Mouse (Mus musculus) c-Kit-positive CD71-positive TER-119-positive erythroid progenitor cells, embryonic 14.5 days (primary cell): ENCODE measurements around the gene Grin2b.

Source experiments
- DNase-seq: peaks from one replicate; pipeline ENCODE4 v3.0.0-alpha.2; 2013; ENCODE audit warnings: low spot score

The Grin2b gene

GRCm38 (mm10) chr6:136173191-136173896 lies at the start of gene Grin2b:
Grin2b (minus strand) TSS chr6:136173511.
- no peak for DNase-seq

- DNase-seq = no peak
These were observed 48.6 kb upstream of the Grin2b start for GRCm38 (mm10) chr6:136221894-136222293.

- DNase-seq = no peak
These were observed 37.1 kb upstream of the Grin2b start for GRCm38 (mm10) chr6:136210442-136210841.

- no peak for DNase-seq
These were observed 26.5 kb upstream of the Grin2b start for GRCm38 (mm10) chr6:136199814-136200213.

GRCm38 (mm10) chr6:136194616-136195015 lies 21.3 kb upstream of the Grin2b start:
- DNase-seq = no peak

GRCm38 (mm10) chr6:136178066-136178465 lies 4.8 kb upstream of the Grin2b start:
- DNase-seq = no peak

GRCm38 (mm10) chr6:136172801-136173190 lies 515 bp downstream of the Grin2b start:
- no peak for DNase-seq

- DNase-seq = no peak
These were observed 1.1 kb downstream of the Grin2b start for GRCm38 (mm10) chr6:136172172-136172651.

GRCm38 (mm10) chr6:136171343-136171742 lies 2.0 kb downstream of the Grin2b start:
- DNase-seq = no peak

- no peak for DNase-seq
These were observed 2.9 kb downstream of the Grin2b start for GRCm38 (mm10) chr6:136170381-136170780.

- no peak for DNase-seq
These were observed 6.0 kb downstream of the Grin2b start for GRCm38 (mm10) chr6:136167361-136167760.

- no peak for DNase-seq
These were observed 7.8 kb downstream of the Grin2b start for GRCm38 (mm10) chr6:136165443-136166077.

- no peak for DNase-seq
These were observed 11.2 kb downstream of the Grin2b start for GRCm38 (mm10) chr6:136162090-136162489.

GRCm38 (mm10) chr6:136153444-136153843 lies 19.9 kb downstream of the Grin2b start:
- DNase-seq = no peak

- no peak for DNase-seq
These were observed 23.2 kb downstream of the Grin2b start for GRCm38 (mm10) chr6:136150064-136150463.

- DNase-seq = no peak
These were observed 33.3 kb downstream of the Grin2b start for GRCm38 (mm10) chr6:136139967-136140366.

- no peak for DNase-seq
These were observed 42.9 kb downstream of the Grin2b start for GRCm38 (mm10) chr6:136130456-136130855.

- DNase-seq = no peak
These were observed 50.7 kb downstream of the Grin2b start for GRCm38 (mm10) chr6:136122593-136122992.

GRCm38 (mm10) chr6:136117390-136117789 lies 55.9 kb downstream of the Grin2b start:
- no peak for DNase-seq

GRCm38 (mm10) chr6:136113639-136114410 lies 59.5 kb downstream of the Grin2b start:
- no peak for DNase-seq

- DNase-seq = no peak
These were observed 64.1 kb downstream of the Grin2b start for GRCm38 (mm10) chr6:136109172-136109571.

- no peak for DNase-seq
These were observed 64.8 kb downstream of the Grin2b start for GRCm38 (mm10) chr6:136108466-136108865.

GRCm38 (mm10) chr6:136105221-136105620 lies 68.1 kb downstream of the Grin2b start:
- DNase-seq = no peak
